29 mouse cellular contexts compared by ENCODE assay signal in genomic region chrX:101345456-101345855, GRCm38 (mm10). TPM values are rescaled to one million over a fixed set of nuclear protein-coding genes. Genes with fewer than 3 reads are reported as not detected.
"Had no signal": no experiment of that assay in that cellular context is flagged by ENCODE, and none has a peak within 500 bp of the region (broad histone marks: within the 10 kb centered on the region; RNA-seq: fewer than 3 reads in every experiment).

No protein-coding gene starts in this region.

- H3K4me3 ChIP-seq: gastrocnemius, adult 2 months; heart, embryonic 10.5 days; heart, embryonic 12.5 days; hindbrain, embryonic 13.5 days; hindbrain, embryonic 15.5 days; kidney, embryonic 15.5 days; limb, embryonic 12.5 days; liver, embryonic 13.5 days had no signal

- H3K36me3 ChIP-seq: heart, embryonic 10.5 days; heart, embryonic 12.5 days; hindbrain, embryonic 13.5 days; hindbrain, embryonic 15.5 days; kidney, embryonic 15.5 days; limb, embryonic 12.5 days; liver, embryonic 13.5 days had no signal

- H3K9me3 ChIP-seq: heart, embryonic 10.5 days; heart, embryonic 12.5 days; hindbrain, embryonic 13.5 days; hindbrain, embryonic 15.5 days; kidney, embryonic 15.5 days; limb, embryonic 12.5 days; liver, embryonic 13.5 days had no signal

- H3K4me1 ChIP-seq: heart, embryonic 10.5 days; heart, embryonic 12.5 days; hindbrain, embryonic 13.5 days; hindbrain, embryonic 15.5 days; kidney, embryonic 15.5 days; limb, embryonic 12.5 days; liver, embryonic 13.5 days had no signal

- H3K27me3 ChIP-seq: heart, embryonic 12.5 days; hindbrain, embryonic 13.5 days; hindbrain, embryonic 15.5 days; liver, embryonic 13.5 days had no signal

- DNase-seq: gastrocnemius, adult 2 months; gastrocnemius, postnatal 10 days; gastrocnemius, postnatal 25 days; heart, adult 18-20 months; heart, postnatal 10 days; heart, postnatal 4 days; kidney, adult 11 months; kidney, adult 2 months; kidney, adult 9 months; kidney, postnatal 14 days; kidney, postnatal 36 days; layer of hippocampus, adult 9-11 months; layer of hippocampus, postnatal 36 days; left cerebral cortex, postnatal 4 days; liver; liver, embryonic 13.5 days had no signal

- ATAC-seq: hindbrain, postnatal 0 days; intestine, embryonic 16.5 days had no signal

- H3K27ac ChIP-seq: gastrocnemius, adult 2 months; heart, embryonic 10.5 days; hindbrain, embryonic 13.5 days; hindbrain, embryonic 15.5 days; hindbrain, postnatal 0 days; kidney, embryonic 15.5 days; kidney, postnatal 0 days; limb, embryonic 12.5 days; liver, embryonic 13.5 days had no signal

RNA-seq across cellular contexts. Expression of gene Gjb1, which starts 30.7 kb away (rescaled TPM):
- total RNA-seq: granulocyte monocyte progenitor cell, adult 5-6 weeks; heart, adult 18-20 months; heart, adult 8-10 months; heart, postnatal 10 days; heart, postnatal 25 days; heart, postnatal 4 days had no signal
- polyA plus RNA-seq: heart, embryonic 14.5 days; limb, embryonic 12.5 days had no signal

RNA-seq across cellular contexts. Expression of gene Nlgn3, which starts 46.5 kb away (rescaled TPM):
- total RNA-seq: granulocyte monocyte progenitor cell, adult 5-6 weeks had no signal
